Mouse (Mus musculus): ENCODE measurements around the gene Cdhr5.

- TF ChIP-seq CTCF (IDR thresholded peaks at IDR 0.05; ENCODE audit: insufficient read depth, low read depth, low read length), result no peak
- TF ChIP-seq POLR2A (IDR thresholded peaks at IDR 0.05; ENCODE audit: insufficient read depth, low read depth, low read length), result no peak
Observed at GRCm38 (mm10) chr7:141230570-141230969, 46.0 kb downstream of the Cdhr5 start.

All from olfactory bulb, adult 2 months (tissue).